Mouse (Mus musculus) CH12.LX (cell line): ENCODE results near the gene Rbbp8nl. TPM values are rescaled to one million over a fixed set of nuclear protein-coding genes. Genes with fewer than 3 reads are reported as not detected.
"Not testable (repeated sequence)": the region's sequence is repeated elsewhere in the genome, so short reads cannot be mapped to it uniquely, and the experiment has no call there.

Experiments used
- DNase-seq: peaks from one replicate; pipeline ENCODE4 v3.0.0-alpha.2; 2013; ENCODE audit errors: extremely low read depth
- H3K27ac ChIP-seq: 2 replicates; pipeline ENCODE4 v1.5.1; 2012; ENCODE audit warnings: low read depth, mild to moderate bottlenecking, control low read depth, moderate library complexity; ENCODE audit not compliant: insufficient read depth
- H3K27me3 ChIP-seq: replicated peaks from 2 replicates; pipeline ENCODE3; 2012; ENCODE audit warnings: inconsistent platforms
- H3K36me3 ChIP-seq, 2 experiments: replicated peaks in 1 of 2; 2 replicates each; pipeline versions ENCODE3 to v1.6.1; 2012; ENCODE audit warnings: inconsistent platforms in 1 of 2, low read length in 1 of 2, mild to moderate bottlenecking in 1 of 2, mixed read lengths in 1 of 2, moderate library complexity in 1 of 2; ENCODE audit not compliant: control insufficient read depth in 1 of 2, insufficient read depth in 1 of 2
- H3K4me1 ChIP-seq, 2 experiments: 2 replicates each; pipeline ENCODE4 v1.6.1; 2012; ENCODE audit warnings: inconsistent platforms in 1 of 2, moderate library complexity in 1 of 2; ENCODE audit not compliant: insufficient read depth in 2 of 2, control insufficient read depth in 1 of 2
- H3K4me2 ChIP-seq: 2 replicates; pipeline ENCODE4 v1.6.1; 2012; ENCODE audit warnings: low read depth, mild to moderate bottlenecking, control low read depth; ENCODE audit not compliant: poor library complexity, insufficient read depth, severe bottlenecking
- H3K4me3 ChIP-seq, 3 experiments: fragments of 150-350 bp in 1 of 3; sonication (generic) in 1 of 3; replicated peaks in 1 of 3; 2 replicates each; pipeline versions ENCODE3 to v1.5.1; 2011 to 2012; ENCODE audit warnings: low read depth in 2 of 3, low read length in 2 of 3, mild to moderate bottlenecking in 2 of 3, moderate library complexity in 2 of 3, control low read depth in 1 of 3, improper control_type of control experiment in 1 of 3, inconsistent platforms in 1 of 3, mixed read lengths in 1 of 3; ENCODE audit not compliant: poor library complexity in 1 of 3
- H3K79me2 ChIP-seq: replicated peaks from 2 replicates; pipeline ENCODE4 v1.6.1; 2012; ENCODE audit warnings: mild to moderate bottlenecking, moderate library complexity; ENCODE audit not compliant: control insufficient read depth, poor library complexity, insufficient read depth, severe bottlenecking; ENCODE audit errors: extremely low read depth
- H3K9ac ChIP-seq: 2 replicates; pipeline ENCODE4 v1.6.1; 2012; ENCODE audit warnings: low read depth, mild to moderate bottlenecking, control low read depth, moderate library complexity; ENCODE audit not compliant: insufficient read depth
- H3K9me3 ChIP-seq: replicated peaks from 2 replicates; pipeline ENCODE3; 2012; ENCODE audit warnings: low read length, inconsistent platforms, mixed read lengths
- BHLHE40 ChIP-seq: IDR thresholded peaks from 2 replicates; pipeline ENCODE4 v1.6.1; 2011; ENCODE audit warnings: mild to moderate bottlenecking, low read depth, low read length, improper control_type of control experiment
- CHD1 ChIP-seq: IDR thresholded peaks from 2 replicates; pipeline ENCODE4 v1.6.1; 2012; ENCODE audit warnings: low read depth, low read length, improper control_type of control experiment, inconsistent platforms
- CHD2 ChIP-seq: IDR thresholded peaks from 2 replicates; pipeline ENCODE4 v1.6.1; 2011; ENCODE audit warnings: low read length, improper control_type of control experiment
- ELF1 ChIP-seq: IDR thresholded peaks from 2 replicates; pipeline ENCODE4 v1.6.1; 2014; ENCODE audit warnings: low read depth, mild to moderate bottlenecking, inconsistent platforms, low read length, improper control_type of control experiment
- HCFC1 ChIP-seq: IDR thresholded peaks from 2 replicates; pipeline ENCODE4 v1.6.1; 2012; ENCODE audit warnings: low read depth, mild to moderate bottlenecking, inconsistent platforms, low read length, improper control_type of control experiment
- JUND ChIP-seq: conservative IDR thresholded peaks from 2 replicates; pipeline ENCODE4 v1.6.1; 2011; ENCODE audit warnings: low read depth, low read length, improper control_type of control experiment
- MAFK ChIP-seq: IDR thresholded peaks from 2 replicates; pipeline ENCODE4 v1.6.1; 2011; ENCODE audit warnings: low read length, improper control_type of control experiment; ENCODE audit not compliant: insufficient replicate concordance
- MYC ChIP-seq: IDR thresholded peaks from 2 replicates; pipeline ENCODE4 v1.6.1; 2011; ENCODE audit warnings: low read depth, mild to moderate bottlenecking, improper control_type of control experiment, low read length
- NELFE ChIP-seq: IDR thresholded peaks from 2 replicates; pipeline ENCODE4 v1.6.1; 2011; ENCODE audit warnings: low read depth, low read length, improper control_type of control experiment
- NRF1 ChIP-seq: IDR thresholded peaks from 2 replicates; pipeline ENCODE4 v1.6.1; 2014; ENCODE audit warnings: low read depth, mild to moderate bottlenecking, inconsistent platforms, low read length, improper control_type of control experiment, moderate library complexity
- POLR2A ChIP-seq: IDR thresholded peaks from 2 replicates; pipeline ENCODE4 v1.6.1; 2011; ENCODE audit warnings: low read depth, mild to moderate bottlenecking, improper control_type of control experiment, low read length
- POLR2AphosphoS2 ChIP-seq: IDR thresholded peaks from 2 replicates; pipeline ENCODE4 v1.6.1; 2011; ENCODE audit warnings: low read depth, low read length, improper control_type of control experiment
- RCOR1 ChIP-seq: conservative IDR thresholded peaks from 2 replicates; pipeline ENCODE4 v1.6.1; 2012; ENCODE audit warnings: low read depth, mild to moderate bottlenecking, inconsistent platforms, low read length, improper control_type of control experiment
- SMC3 ChIP-seq: IDR thresholded peaks from 2 replicates; pipeline ENCODE4 v1.6.1; 2011; ENCODE audit warnings: low read depth, low read length, improper control_type of control experiment
- TCF12 ChIP-seq: IDR thresholded peaks from 2 replicates; pipeline ENCODE4 v1.6.1; 2014; ENCODE audit warnings: low read depth, mild to moderate bottlenecking, inconsistent platforms, low read length, improper control_type of control experiment
- ZC3H11A ChIP-seq: IDR thresholded peaks from 2 replicates; pipeline ENCODE4 v1.6.1; 2012; ENCODE audit warnings: low read depth, mild to moderate bottlenecking, inconsistent platforms, low read length, improper control_type of control experiment
- ZMIZ1 ChIP-seq: IDR thresholded peaks from 2 replicates; pipeline ENCODE4 v1.6.1; 2012; ENCODE audit warnings: low read depth, mild to moderate bottlenecking, inconsistent platforms, low read length, improper control_type of control experiment
- ZNF384 ChIP-seq: IDR thresholded peaks from 2 replicates; pipeline ENCODE4 v1.6.1; 2012; ENCODE audit warnings: low read depth, low read length, improper control_type of control experiment, inconsistent platforms
- dilution Hi-C: fragments of 300-500 bp; cut with MboI; formaldehyde crosslinking; loops from 2 replicates; pipeline ENCODE4 v1.14.3; 2020; ENCODE audit warnings: low sequenced_read_pairs; ENCODE audit not compliant: extremely low pct_unique_long_range_greater_than_20kb, extremely low pct_ligation_motif_present
- in situ Hi-C: fragments of 300-500 bp; cut with MboI; formaldehyde crosslinking; loops from 3 replicates; pipeline ENCODE4 v1.14.3; 2019; ENCODE audit warnings: low sequenced_read_pairs, low pct_ligation_motif_present, low pct_unique_long_range_greater_than_20kb, mixed read lengths
- polyA plus RNA-seq: library from polyadenylated mRNA; unstranded; fragments of >175 nt; gene quantifications from 2 replicates; pipeline ENCODE4 v1.2.1, GENCODE M21; 2012; ENCODE audit warnings: low read depth; ENCODE audit not compliant: insufficient read length
- total RNA-seq, 2 experiments: library from RNA; depleted of rRNA; stranded (reverse); fragments of 300-350 nt in 1 of 2; fragments of >200 nt in 1 of 2; gene quantifications; 2 replicates each; pipeline ENCODE4 v1.2.3; 2012 to 2014

The Rbbp8nl gene
- total and polyA plus RNA-seq, 3 experiments = not detected

- Histone ChIP-seq H3K4me1 (peaks cover 0 to 26% of the 10 kb centered on the region in 2 experiments; a peak in 3 of 4 replicates), H3K4me2 (no peak overlapping the region), H3K9me3 (no peaks in the 10 kb centered on the region), H3K27ac (no peak overlapping the region), H3K4me3 (no peak overlapping the region), H3K79me2 (peaks cover 14% of the 10 kb centered on the region), H3K36me3 (peaks cover 62 to 79% of the 10 kb centered on the region in 2 experiments)
- no peak for DNase-seq
- in situ Hi-C loops = no loop called here
- TF ChIP-seq NRF1 (no peak), SMC3 (no peak), BHLHE40 (no peak), CHD2 (0 out of 2 replicates have a peak, but pooled peaks have one; percentile 8), ZNF384 (no peak), ZC3H11A (no peak), MAFK (no peak), RCOR1 (no peak), TCF12 (no peak), MYC (no peak), NELFE (no peak), ZMIZ1 (peak; percentile 50), CHD1 (no peak), JUND (no peak), HCFC1 (no peak), ELF1 (no peak)
- TF ChIP-seq, all 38 proteins: peak for 2
- H3K27me3 ChIP-seq = no peaks in the 10 kb centered on the region
- H3K9ac ChIP-seq = no peak overlapping the region
- dilution Hi-C loops = no loop called here
Observed at GRCm38 (mm10) chr2:180260610-180261480, 28.8 kb downstream of the Rbbp8nl start.

GRCm38 (mm10) chr2:180259826-180260609 lies 29.7 kb downstream of the Rbbp8nl start:
- H3K9ac ChIP-seq, DNase-seq, H3K9me3 ChIP-seq, H3K4me3 ChIP-seq, dilution Hi-C loops, H3K4me2 ChIP-seq, H3K27me3 ChIP-seq, H3K27ac ChIP-seq: not testable (repeated sequence)
- in situ Hi-C loops = loop anchor here (10.0 kb wide), 1 partner anchor 345 kb away; no protein-coding TSS in a partner anchor
- H3K4me1 ChIP-seq = peaks cover 0 to 31% of the 10 kb centered on the region in 2 experiments; a peak in 3 of 4 replicates
- H3K79me2 ChIP-seq = peaks cover 14% of the 10 kb centered on the region
- peaks cover 62 to 75% of the 10 kb centered on the region in 2 experiments for H3K36me3 ChIP-seq
- TF ChIP-seq POLR2AphosphoS2 (peak; percentile 1; the same call in 1 of the 2 replicates), POLR2A (peak; percentile 35; the same call in 1 of the 2 replicates)
